Mouse (Mus musculus) right cerebral cortex, postnatal 14 days (tissue): ENCODE data around the gene Nuf2.

Source experiments
- DNase-seq: peaks from one replicate; pipeline ENCODE4 v3.0.0; 2022

Gene Nuf2

DNA sequence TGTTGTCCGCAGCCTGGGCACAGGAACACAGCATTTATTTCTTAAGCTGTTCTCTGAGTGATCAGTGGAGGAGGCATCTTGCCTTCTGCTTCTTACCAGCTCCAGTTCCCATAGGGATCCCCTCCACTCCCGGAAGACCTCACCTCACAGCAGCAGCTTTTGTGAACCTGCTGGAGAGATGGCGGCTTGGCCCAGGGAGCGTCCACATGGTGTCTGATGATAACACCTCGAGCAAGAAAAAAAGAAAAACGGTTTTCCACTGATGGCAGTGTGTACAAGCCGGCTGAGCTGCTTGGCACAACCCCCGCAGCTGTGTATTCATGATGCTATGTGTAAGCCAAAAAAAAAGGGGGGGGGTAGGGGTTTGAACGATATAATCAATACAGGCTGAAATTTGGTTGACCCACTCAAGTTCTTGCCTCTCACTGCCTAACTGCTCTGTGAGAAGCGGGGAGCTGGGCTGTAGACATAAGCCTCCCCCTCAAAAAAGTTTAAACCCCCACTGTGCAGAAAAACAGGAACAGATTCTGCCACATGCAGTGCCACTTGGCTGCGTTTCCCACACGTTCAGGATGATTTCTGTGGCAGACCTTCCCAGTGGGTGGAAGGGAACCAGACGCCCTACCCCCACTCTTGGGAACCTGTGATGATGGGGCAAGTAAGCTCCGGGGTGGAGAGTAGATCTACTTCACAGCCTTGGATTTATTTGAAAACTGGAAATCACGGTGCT, 68.7 kb downstream of the Nuf2 start:
- peak; percentile 77 for DNase-seq

DNA sequence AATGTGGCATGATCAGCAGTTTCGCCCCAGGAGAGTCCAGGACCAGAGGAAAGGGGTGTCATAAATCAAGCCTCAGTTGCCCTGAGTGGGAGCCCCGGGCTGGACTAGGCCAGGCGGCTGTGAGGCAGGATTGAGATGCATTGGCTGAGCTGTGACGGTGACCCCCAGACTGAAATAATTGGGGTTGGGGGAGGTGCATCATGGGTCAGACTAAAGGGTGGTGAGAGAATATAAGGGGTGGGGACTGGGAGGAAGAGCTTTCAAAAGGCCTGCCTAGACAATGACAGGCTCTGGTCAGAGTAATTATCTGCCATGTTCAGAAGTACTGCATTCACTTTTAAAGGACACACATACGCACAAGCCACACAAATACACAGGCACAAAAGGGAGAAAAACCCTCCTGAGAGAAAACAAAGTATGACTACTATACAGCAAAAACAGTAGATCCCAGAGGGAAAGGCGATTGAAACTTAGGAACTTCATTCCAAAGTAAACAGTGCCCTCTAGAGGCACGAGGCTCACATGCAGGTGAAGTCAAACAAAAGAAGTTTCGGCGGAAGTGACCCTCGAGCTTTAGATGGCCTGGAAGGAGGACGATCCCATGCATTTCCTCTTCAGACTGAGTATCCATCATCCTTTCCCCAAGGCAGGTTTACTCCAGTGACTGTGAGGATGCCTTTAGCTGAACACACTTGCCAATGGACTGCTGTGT, 72.0 kb downstream of the Nuf2 start:
- DNase-seq, result peak; percentile 61
